Mouse (Mus musculus): ENCODE data around the gene Hikeshi. TPM values are rescaled to one million over a fixed set of nuclear protein-coding genes. Genes with fewer than 3 reads are reported as not detected.

Gene Hikeshi
- polyA plus RNA-seq, 1 experiment from 2014 or later = 90.0 TPM

Other genes starting within 250 kb of the Hikeshi start
- gene Ccdc81, start 37.6 kb downstream of the Hikeshi start, polyA plus RNA-seq (2015; fragmentation: Nextera tagmentation; extraction: Ambion mirVana) = not detected in 2 replicates
- gene Eed, start 39.8 kb upstream of the Hikeshi start, polyA plus RNA-seq (2015; fragmentation: Nextera tagmentation; extraction: Ambion mirVana) = 42.0 and 45.5 TPM in 2 replicates
- gene Picalm, start 189.0 kb upstream of the Hikeshi start, polyA plus RNA-seq (2015; fragmentation: Nextera tagmentation; extraction: Ambion mirVana) = 29.1 and 31.0 TPM in 2 replicates